Mouse (Mus musculus) lung, postnatal 0 days (tissue): ENCODE data around the gene Srd5a1.

ENCODE experiments used
- CTCF ChIP-seq: IDR thresholded peaks from 2 replicates; pipeline ENCODE4 v1.5.1; 2016; ENCODE audit warnings: antibody characterized with exemption, mild to moderate bottlenecking
- EP300 ChIP-seq: IDR thresholded peaks from 2 replicates; pipeline ENCODE4 v1.6.1; 2016; ENCODE audit warnings: antibody characterized with exemption, mild to moderate bottlenecking, control low read depth

DNA sequence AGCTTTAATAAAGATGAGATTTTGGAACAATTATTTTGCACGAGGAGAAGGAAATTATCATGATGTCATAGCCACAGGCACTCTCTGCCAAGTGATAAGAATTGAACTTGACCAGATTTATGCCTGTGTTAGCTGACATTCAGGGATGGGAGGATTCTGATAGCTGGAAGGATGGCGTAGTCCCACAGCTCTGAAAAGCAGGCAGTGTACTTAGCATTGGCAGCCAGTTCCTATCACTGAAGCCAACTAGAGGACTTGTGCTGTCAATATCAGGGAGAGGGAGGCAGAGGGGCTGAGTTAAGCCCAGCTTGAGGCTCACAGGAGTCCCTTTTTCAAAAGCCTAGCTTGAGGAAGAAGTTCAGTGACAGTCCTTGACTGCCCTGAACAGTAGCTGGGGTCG lies 13.3 kb upstream of the Srd5a1 start:
- TF ChIP-seq EP300 (no peak), CTCF (no peak)
